Mouse (Mus musculus): ENCODE data around the gene Rgl1.

Gene Rgl1

GRCm38 (mm10) chr1:152606727-152607126, 159.4 kb downstream of the Rgl1 start:
- in situ Hi-C loops (cut with MboI; ENCODE audit: low pct_unique_long_range_greater_than_20kb in 1 of 2, low sequenced_read_pairs in 2 of 2, unreplicated experiment in 1 of 2), result no loop called here

GRCm38 (mm10) chr1:152605895-152606625, 160.1 kb downstream of the Rgl1 start:
- in situ Hi-C loops (cut with MboI; ENCODE audit: low pct_unique_long_range_greater_than_20kb in 1 of 2, low sequenced_read_pairs in 2 of 2, unreplicated experiment in 1 of 2), result no loop called here

DNA sequence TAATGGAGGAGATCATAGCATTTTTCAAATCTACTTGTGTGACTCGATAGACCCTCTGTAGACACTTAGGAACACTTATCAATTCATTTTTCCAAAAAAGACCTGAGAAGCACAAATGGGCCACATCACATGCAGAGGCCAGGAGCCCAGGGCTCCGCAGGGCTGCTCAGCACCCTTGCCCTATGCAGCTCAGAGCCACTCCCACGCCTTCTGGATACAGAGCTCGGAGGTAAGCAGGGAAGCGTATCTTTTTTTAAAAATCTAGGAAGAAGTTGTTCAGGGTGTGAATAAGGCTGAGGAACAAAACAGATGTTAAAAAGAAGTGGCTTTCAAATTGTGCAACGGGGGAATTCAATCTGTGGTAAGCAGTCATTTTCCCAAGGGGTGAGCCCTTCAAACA, 162.0 kb downstream of the Rgl1 start:
- in situ Hi-C loops (cut with MboI; ENCODE audit: low pct_unique_long_range_greater_than_20kb in 1 of 2, low sequenced_read_pairs in 2 of 2, unreplicated experiment in 1 of 2), result no loop called here

DNA sequence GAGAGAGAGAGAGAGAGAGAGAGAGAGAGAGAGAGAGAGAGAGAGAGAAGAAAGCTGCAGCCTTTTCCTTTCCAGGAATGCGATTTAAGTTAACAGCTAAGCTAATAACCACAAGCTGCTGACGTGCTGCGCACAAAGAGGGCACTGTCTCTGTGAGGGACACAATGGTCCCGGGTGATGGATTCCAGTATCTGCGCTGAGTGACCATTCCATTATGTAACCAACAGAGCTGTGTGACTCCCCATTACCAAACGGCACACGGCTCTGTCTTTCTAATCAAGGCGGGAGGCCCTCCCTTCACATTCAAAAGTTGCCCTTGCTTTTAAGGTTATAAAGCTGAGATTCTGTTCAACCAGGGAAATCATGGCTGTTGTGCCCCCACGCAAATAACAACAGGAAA, 162.5 kb downstream of the Rgl1 start:
- in situ Hi-C loops (cut with MboI; ENCODE audit: low pct_unique_long_range_greater_than_20kb in 1 of 2, low sequenced_read_pairs in 2 of 2, unreplicated experiment in 1 of 2), result no loop called here

GRCm38 (mm10) chr1:152600494-152600893, 165.7 kb downstream of the Rgl1 start:
- in situ Hi-C loops (cut with MboI; ENCODE audit: low pct_unique_long_range_greater_than_20kb in 1 of 2, low sequenced_read_pairs in 2 of 2, unreplicated experiment in 1 of 2), result no loop called here

DNA sequence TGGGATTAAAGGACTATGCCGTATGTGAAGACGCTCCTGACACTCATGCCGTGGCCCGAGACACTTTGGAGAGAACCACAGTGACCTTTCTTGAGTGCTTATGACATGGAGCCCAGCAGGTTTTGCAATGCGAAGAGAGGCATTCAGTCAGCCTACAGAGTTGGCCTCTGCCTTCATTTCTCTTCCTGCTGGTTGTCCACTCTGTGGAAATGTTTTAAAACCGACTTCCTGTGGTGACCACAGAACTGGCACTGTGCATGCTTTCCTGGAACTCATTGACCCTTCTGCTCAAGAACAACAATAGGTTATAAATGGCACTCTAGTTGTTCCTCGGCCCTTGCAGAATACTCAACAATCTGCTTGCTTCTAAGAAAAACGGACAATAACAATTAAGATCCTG, 166.8 kb downstream of the Rgl1 start:
- in situ Hi-C loops (cut with MboI; ENCODE audit: low pct_unique_long_range_greater_than_20kb in 1 of 2, low sequenced_read_pairs in 2 of 2, unreplicated experiment in 1 of 2), result no loop called here

GRCm38 (mm10) chr1:152594690-152595089, 171.5 kb downstream of the Rgl1 start:
- in situ Hi-C loops (cut with MboI; ENCODE audit: low pct_unique_long_range_greater_than_20kb in 1 of 2, low sequenced_read_pairs in 2 of 2, unreplicated experiment in 1 of 2), result no loop called here

DNA sequence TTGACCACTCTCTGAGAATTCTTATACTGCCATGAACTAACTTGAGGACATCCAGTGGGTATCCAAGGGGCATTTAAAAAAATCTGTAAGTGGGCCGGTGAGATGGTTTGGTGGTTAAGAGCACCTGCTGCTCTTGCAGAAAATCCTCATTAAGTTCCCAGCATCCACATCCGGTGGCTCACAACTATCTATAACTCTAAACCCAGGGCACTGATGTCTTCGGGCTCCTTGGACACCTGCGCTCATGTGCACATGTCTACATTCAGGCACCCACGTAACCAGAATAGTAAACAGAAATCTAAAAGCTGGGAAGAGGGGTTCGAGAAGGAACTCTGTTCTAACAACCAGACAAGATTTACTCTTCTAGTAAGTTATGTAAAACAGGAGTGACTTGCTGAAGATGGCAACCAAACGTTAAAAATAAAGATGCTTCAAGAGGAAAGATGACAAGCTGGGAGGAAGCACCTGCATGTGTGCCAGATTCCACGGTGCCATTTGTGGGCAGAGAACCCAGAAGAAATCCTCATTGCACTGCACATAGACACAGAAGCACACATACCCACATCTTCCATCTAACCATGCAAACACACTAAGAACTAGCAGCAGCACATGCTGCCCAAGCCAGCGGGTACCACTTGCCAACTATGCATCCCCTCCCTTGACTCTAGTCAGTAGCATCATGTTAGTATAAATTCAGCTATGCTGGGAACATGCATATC, 172.2 kb downstream of the Rgl1 start:
- in situ Hi-C loops (cut with MboI; ENCODE audit: low pct_unique_long_range_greater_than_20kb in 1 of 2, low sequenced_read_pairs in 2 of 2, unreplicated experiment in 1 of 2), result no loop called here

- in situ Hi-C loops (cut with MboI; ENCODE audit: low pct_unique_long_range_greater_than_20kb in 1 of 2, low sequenced_read_pairs in 2 of 2, unreplicated experiment in 1 of 2), result no loop called here
Observed at GRCm38 (mm10) chr1:152593382-152593781, 172.8 kb downstream of the Rgl1 start.

DNA sequence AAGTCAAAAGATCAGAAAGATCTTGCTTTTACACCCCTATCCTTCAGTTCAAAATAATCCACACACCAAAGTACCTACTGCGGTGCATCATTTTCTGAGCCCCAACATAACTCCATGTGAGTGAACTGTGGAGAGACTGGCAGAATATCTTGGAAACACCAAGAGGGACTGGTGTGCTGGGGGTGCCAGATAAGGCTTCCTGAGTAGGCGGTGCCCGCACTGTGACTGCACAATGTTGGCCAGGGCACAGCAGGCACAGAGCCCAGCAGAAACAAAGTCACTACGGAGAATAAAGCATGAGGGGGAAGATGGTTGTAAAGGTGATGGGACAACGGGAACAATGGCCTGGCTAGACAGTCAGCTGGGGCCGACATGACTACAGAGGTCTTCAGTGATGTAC, 173.5 kb downstream of the Rgl1 start:
- in situ Hi-C loops (cut with MboI; ENCODE audit: low pct_unique_long_range_greater_than_20kb in 1 of 2, low sequenced_read_pairs in 2 of 2, unreplicated experiment in 1 of 2), result no loop called here

DNA sequence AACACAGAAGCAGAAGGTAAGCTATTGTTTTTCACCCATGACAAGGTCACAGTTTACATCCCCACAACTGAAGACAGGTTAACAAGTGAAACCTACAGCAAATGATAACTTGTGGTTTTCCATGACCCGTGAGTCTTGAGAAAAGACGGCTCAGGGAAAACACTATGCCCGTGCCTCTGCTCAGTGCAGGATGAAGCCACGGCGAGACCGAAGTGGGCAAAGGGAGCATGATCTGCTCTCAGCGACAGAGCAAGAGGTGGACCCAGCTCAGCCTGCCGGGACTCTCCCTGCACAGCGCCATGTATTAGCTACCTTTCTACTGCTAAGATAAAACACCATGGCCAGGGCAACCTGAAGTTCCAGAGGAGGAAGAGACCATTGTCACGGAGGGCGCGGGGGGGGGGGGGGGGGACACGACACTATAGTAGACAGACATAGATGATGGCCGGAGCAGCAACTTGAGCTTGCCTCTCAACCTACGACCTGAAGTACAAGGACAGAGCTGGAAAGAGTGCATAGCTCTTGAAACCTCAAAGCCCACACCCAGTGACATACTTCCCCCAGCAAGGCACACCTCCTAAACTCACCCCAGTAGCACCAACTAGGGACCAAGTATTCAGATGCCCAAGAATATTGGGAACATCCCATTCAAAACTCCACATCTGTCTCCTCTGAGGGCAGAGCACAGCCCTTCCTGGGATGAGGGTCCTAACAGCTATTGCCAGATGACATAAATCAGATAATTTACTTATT, 174.2 kb downstream of the Rgl1 start:
- in situ Hi-C loops (cut with MboI; ENCODE audit: low pct_unique_long_range_greater_than_20kb in 1 of 2, low sequenced_read_pairs in 2 of 2, unreplicated experiment in 1 of 2), result no loop called here

DNA sequence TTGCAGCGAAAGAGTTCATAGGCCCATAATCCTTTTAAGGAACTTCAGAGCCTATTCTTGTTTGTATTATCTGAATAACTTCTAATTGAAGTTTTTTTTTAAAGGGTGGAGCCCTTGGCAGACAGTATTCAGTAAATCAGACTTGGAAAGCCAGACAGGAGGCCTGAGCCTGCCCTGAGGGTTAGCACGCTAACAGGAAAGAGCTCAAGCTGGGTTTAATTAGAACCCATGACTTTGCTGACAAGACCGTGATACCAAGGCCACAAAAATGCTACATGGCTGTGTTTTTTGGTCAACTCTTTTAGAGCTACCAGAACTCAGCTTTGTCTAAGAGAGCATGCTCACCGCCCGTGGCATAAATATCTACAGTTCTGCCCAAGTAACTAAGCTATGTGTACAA, 175.8 kb downstream of the Rgl1 start:
- in situ Hi-C loops (cut with MboI; ENCODE audit: low pct_unique_long_range_greater_than_20kb in 1 of 2, low sequenced_read_pairs in 2 of 2, unreplicated experiment in 1 of 2), result no loop called here

- in situ Hi-C loops (cut with MboI; ENCODE audit: low pct_unique_long_range_greater_than_20kb in 1 of 2, low sequenced_read_pairs in 2 of 2, unreplicated experiment in 1 of 2), result no loop called here
Observed at GRCm38 (mm10) chr1:152589331-152589935, 176.7 kb downstream of the Rgl1 start.

DNA sequence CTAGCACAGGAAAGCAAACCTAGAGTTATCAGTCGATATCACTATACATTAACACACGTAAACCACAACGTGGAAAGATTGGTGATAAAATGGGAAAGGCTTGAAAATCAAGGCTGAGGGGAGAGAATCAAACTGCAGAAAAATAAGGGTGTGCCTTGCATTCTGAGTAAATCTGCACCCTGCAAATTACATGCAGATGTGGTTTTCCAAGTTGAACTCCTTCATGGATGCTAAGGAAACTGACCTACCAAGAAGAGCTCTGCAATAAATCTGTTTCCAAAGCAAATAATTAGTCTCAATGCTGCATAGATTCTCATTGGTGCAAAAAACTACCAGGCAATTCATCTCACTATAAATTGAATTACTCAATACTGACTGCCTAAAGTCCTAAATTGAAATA, 178.7 kb downstream of the Rgl1 start:
- in situ Hi-C loops (cut with MboI; ENCODE audit: low pct_unique_long_range_greater_than_20kb in 1 of 2, low sequenced_read_pairs in 2 of 2, unreplicated experiment in 1 of 2), result no loop called here

- in situ Hi-C loops (cut with MboI; ENCODE audit: low pct_unique_long_range_greater_than_20kb in 1 of 2, low sequenced_read_pairs in 2 of 2, unreplicated experiment in 1 of 2), result no loop called here
Observed at GRCm38 (mm10) chr1:152585385-152585984, 180.7 kb downstream of the Rgl1 start.

DNA sequence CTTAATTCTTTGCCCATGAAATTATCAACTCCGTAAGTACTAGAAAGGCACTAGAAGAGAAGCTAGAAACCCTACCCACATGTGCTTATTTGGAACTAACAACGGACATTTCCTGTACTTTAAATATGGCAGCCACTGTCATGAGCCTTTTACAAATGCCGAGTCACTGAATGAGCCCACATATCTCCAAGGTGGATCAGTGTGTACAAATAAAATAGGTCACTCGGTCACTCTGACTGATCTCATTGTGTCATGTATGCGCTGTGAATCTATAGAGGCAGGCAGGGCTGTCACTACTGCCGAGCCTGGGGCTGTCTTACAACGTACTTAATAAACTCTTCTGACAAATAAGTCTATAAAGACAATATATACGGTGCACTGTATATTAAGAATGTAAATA, 181.2 kb downstream of the Rgl1 start:
- in situ Hi-C loops (cut with MboI; ENCODE audit: low pct_unique_long_range_greater_than_20kb in 1 of 2, low sequenced_read_pairs in 2 of 2, unreplicated experiment in 1 of 2), result no loop called here

GRCm38 (mm10) chr1:152581127-152581905, 184.8 kb downstream of the Rgl1 start:
- in situ Hi-C loops (cut with MboI; ENCODE audit: low pct_unique_long_range_greater_than_20kb in 1 of 2, low sequenced_read_pairs in 2 of 2, unreplicated experiment in 1 of 2), result no loop called here

DNA sequence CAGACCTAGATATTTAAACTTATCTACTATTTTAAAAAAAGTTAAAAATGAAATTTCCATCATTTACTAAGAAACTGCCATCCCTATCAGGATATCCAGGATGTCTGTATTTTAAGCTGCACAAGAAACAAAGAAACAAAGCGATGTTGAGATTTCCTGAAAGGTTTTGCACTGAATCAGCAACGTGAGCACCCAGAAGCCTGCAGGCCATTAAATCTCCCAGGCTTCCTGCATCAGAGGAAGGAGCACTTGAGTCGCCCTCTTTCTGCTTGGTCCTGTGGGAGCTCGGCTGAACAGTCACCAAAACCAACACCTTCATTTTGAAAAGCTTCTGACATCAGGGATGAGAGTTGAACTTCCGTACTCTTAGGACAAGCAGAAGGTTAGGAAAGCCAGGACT, 187.2 kb downstream of the Rgl1 start:
- in situ Hi-C loops (cut with MboI; ENCODE audit: low pct_unique_long_range_greater_than_20kb in 1 of 2, low sequenced_read_pairs in 2 of 2, unreplicated experiment in 1 of 2), result no loop called here
